Mouse (Mus musculus) retina, postnatal 1 day (tissue): ENCODE measurements around the gene Sdhaf3.

Experiments used
- DNase-seq: peaks from one replicate; pipeline ENCODE4 v3.0.0-alpha.2; 2012

Sdhaf3 gene

DNA sequence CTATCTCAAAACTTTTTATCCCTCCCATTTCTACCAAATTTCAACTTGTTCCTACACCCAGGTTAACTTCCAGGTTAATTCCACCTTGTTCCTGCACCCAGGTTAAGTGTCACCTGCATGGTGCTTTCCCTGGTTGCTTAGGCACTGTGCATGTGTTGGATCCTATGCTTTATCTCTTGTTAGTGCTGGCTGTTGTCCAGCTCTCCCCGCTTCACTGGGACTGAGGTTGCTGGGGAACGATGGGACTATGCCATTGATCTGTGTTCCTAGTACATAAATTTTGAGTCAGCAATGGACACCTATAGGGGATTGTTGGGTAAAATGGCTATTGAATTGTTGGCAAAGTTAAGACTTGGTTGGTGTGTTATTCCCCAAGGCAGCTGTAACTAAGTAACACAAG is 113.7 kb downstream of the Sdhaf3 start:
- no peak for DNase-seq

DNA sequence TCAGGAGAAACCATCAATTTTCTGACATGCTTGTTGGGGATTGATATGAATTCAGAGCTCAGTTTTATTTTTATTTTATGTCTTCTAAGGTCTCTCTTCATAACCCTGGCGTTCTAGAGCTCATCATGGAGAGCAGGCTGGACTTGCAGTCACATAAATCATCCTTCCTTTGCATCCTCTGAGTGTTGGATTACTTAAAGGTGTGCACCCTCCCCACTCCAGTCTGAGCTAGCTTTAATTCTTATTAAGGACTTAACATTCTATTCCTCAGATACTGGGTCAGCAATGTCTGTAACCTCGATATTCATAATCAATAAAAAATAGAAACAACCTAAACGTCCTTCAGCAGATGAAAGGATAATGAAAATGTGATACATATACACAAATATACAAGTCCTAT is 126.2 kb downstream of the Sdhaf3 start:
- DNase-seq: no peak

DNA sequence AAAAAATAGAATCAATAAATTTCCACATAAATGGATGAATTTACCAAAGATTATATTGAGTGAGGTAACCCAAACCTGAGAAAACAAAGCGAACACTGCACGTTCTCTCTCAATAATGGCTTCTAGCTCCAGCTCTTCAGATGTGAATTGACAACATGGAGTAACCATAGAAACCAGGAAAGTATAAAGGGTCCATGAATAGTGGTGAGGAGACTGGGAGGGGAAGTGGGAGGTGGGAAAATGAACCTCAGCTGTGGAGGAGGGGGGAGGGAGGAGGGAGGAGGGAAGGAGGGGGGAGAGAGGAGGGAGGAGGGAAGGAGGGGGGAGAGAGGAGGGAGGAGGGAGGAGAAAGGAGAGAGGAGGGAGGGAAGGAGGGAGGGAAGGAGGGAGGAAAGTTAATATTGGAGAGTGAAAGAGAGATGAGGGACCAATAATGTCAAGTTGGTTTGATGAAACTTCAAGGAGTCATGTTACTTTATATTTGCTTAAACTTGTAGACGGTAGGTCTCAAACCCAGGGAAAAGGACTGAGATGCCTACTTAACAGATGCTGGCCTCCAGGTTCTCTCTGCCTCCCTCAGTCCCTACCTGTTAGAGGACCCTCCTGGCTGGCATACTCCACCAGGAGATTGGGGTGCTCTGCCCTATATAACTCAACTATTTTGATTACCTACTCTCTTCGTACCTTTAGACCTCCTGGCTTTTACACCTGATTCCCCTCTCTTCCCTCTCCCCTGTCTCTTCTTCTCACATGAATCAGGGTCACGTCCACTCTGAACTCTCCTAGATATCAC is 126.9 kb downstream of the Sdhaf3 start:
- DNase-seq: no peak

DNA sequence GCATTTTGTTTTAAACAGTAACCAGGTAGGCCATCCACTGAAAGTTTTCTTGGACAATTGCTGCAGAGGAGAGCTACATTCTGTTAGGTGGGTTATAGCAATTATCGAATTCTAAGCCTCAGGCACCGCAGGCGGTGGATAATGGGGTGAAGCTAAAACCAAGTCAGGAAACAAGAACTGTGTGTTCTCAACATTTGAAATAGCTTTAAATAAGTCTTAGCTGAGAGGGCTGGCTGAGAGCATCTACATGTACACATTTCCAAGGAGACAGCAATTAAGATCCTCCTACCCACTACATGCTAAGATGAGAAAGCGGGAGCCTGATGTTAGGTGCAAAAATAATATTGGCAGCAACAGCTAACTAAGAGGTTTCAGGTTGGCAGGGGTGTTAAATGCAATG is 127.9 kb downstream of the Sdhaf3 start:
- no peak for DNase-seq

GRCm38 (mm10) chr6:7084370-7084769 is 128.6 kb downstream of the Sdhaf3 start:
- DNase-seq: no peak

GRCm38 (mm10) chr6:7085506-7085905 is 129.7 kb downstream of the Sdhaf3 start:
- DNase-seq: no peak

DNA sequence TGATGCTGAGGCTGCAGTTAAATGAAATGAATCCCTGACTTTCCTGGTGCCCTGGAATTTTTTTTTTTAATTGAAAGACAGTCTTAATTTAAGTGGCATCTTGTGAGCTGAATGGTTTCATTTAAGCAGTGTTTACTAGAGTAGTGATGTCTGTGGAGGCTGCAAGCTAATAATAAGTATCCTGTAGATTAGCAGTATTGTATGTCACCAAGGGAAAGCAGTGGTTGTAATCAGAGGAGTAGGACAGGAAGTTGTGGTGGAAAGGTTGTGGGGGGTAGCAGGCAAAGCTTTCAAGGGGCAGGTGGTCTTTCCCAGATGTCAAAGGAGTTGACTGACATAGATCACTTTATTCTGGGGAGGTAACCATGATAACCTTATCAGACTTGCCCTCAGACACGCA is 136.3 kb downstream of the Sdhaf3 start:
- no peak for DNase-seq
